Mouse (Mus musculus) lung, postnatal 0 days (tissue): ENCODE data around the gene Dcaf4. TPM values are rescaled to one million over a fixed set of nuclear protein-coding genes. Genes with fewer than 3 reads are reported as not detected.

Experiments used
- ATAC-seq: fragments of 200-750 bp; cut with Nextera tagmentation; 2 replicates; pipeline ENCODE4 v1.8.0; 2017; ENCODE audit warnings: moderate library complexity
- DNase-seq: peaks from one replicate; pipeline ENCODE4 v3.0.0-alpha.2; 2016; ENCODE audit warnings: low spot score
- H3K27ac ChIP-seq: fragments of 300-500 bp; sonication (generic); 2 replicates; pipeline ENCODE4 v1.5.1; 2014; ENCODE audit warnings: antibody characterized with exemption, mild to moderate bottlenecking, low read length, mixed read lengths
- H3K27me3 ChIP-seq: fragments of 300-500 bp; sonication (generic); replicated peaks from 2 replicates; pipeline ENCODE4 v1.6.1; 2014; ENCODE audit warnings: low read length, mixed read lengths; ENCODE audit not compliant: insufficient read depth
- H3K36me3 ChIP-seq: fragments of 300-500 bp; sonication (generic); 2 replicates; pipeline ENCODE4 v1.6.1; 2014; ENCODE audit warnings: low read length, mixed read lengths; ENCODE audit not compliant: insufficient read depth
- H3K4me1 ChIP-seq: fragments of 300-500 bp; sonication (generic); 2 replicates; pipeline ENCODE4 v1.6.1; 2014; ENCODE audit warnings: antibody characterized with exemption, low read depth, low read length, mixed read lengths; ENCODE audit not compliant: insufficient read depth
- H3K4me2 ChIP-seq: fragments of 300-500 bp; sonication (generic); replicated peaks from 2 replicates; pipeline ENCODE4 v1.6.1; 2014; ENCODE audit warnings: low read depth, mild to moderate bottlenecking, low read length, moderate library complexity, mixed read lengths
- H3K4me3 ChIP-seq: fragments of 300-500 bp; sonication (generic); 2 replicates; pipeline ENCODE4 v1.5.1; 2014; ENCODE audit warnings: low read depth, low read length
- H3K9ac ChIP-seq: fragments of 300-500 bp; sonication (generic); replicated peaks from 2 replicates; pipeline ENCODE4 v1.6.1; 2014; ENCODE audit warnings: low read depth, mild to moderate bottlenecking
- H3K9me3 ChIP-seq: fragments of 300-500 bp; sonication (generic); 2 replicates; pipeline ENCODE4 v1.6.1; 2016; ENCODE audit warnings: low read length, mixed read lengths
- CTCF ChIP-seq: IDR thresholded peaks from 2 replicates; pipeline ENCODE4 v1.5.1; 2016; ENCODE audit warnings: antibody characterized with exemption, mild to moderate bottlenecking
- EP300 ChIP-seq: IDR thresholded peaks from 2 replicates; pipeline ENCODE4 v1.6.1; 2016; ENCODE audit warnings: antibody characterized with exemption, mild to moderate bottlenecking, control low read depth
- WGBS: fragments of 180-500 bp; shearing (Covaris S2); extraction: QIAGEN DNeasy Blood & Tissue Kit; methylation state at CpG from one replicate; pipeline ENCODE4 v1.1.7; 2014; 5-methylcytosine and 5-hydroxymethylcytosine counted together
- polyA plus RNA-seq: library from polyadenylated mRNA; unstranded; fragments of >200 nt; fragmentation: Nextera tagmentation; extraction: Ambion mirVana; gene quantifications from 2 replicates; pipeline ENCODE4 v1.2.1, GENCODE M21; 2015

Dcaf4 gene
- polyA plus RNA-seq, 1 experiment from 2014 or later = 10.4 TPM

GRCm38 (mm10) chr12:83544791-83545190 lies 24.5 kb downstream of the Dcaf4 start:
- Histone ChIP-seq H3K4me2 (no peak overlapping the region), H3K36me3 (peaks cover 18% of the 10 kb centered on the region; the same call in 1 of the 2 replicates), H3K27ac (no peak overlapping the region), H3K9ac (no peak overlapping the region), H3K4me3 (no peak overlapping the region), H3K9me3 (no peaks in the 10 kb centered on the region), H3K4me1 (no peaks in the 10 kb centered on the region), H3K27me3 (no peaks in the 10 kb centered on the region)
- ATAC-seq (no peak), DNase-seq (no peak)
- TF ChIP-seq CTCF (no peak), EP300 (no peak)

GRCm38 (mm10) chr12:83551305-83551704 lies 31.0 kb downstream of the Dcaf4 start:
- Histone ChIP-seq H3K9me3 (no peaks in the 10 kb centered on the region), H3K27ac (no peak overlapping the region), H3K4me3 (no peak overlapping the region), H3K9ac (no peak overlapping the region), H3K36me3 (peaks cover 49% of the 10 kb centered on the region), H3K27me3 (no peaks in the 10 kb centered on the region), H3K4me1 (no peaks in the 10 kb centered on the region; the same call in 1 of the 2 replicates), H3K4me2 (no peak overlapping the region)
- DNase-seq (no peak), ATAC-seq (no peak)
- TF ChIP-seq EP300 = no peak
- 78% methylated on average over 16 of the region's 16 CpGs for WGBS

GRCm38 (mm10) chr12:83553816-83554215 lies 33.5 kb downstream of the Dcaf4 start:
- no peaks in the 10 kb centered on the region; the same call in 1 of the 2 replicates for H3K4me1 ChIP-seq
- peaks cover 48% of the 10 kb centered on the region for H3K36me3 ChIP-seq
- H3K4me2 ChIP-seq = no peak overlapping the region
- 71% methylated on average over 4 of the region's 4 CpGs for WGBS
- no peak overlapping the region for H3K27ac ChIP-seq
- ATAC-seq = no peak
- DNase-seq = no peak
- no peaks in the 10 kb centered on the region for H3K27me3 ChIP-seq
- no peak for TF ChIP-seq CTCF
- no peak for TF ChIP-seq EP300
- no peak overlapping the region for H3K9ac ChIP-seq
- no peak overlapping the region for H3K4me3 ChIP-seq
- H3K9me3 ChIP-seq = no peaks in the 10 kb centered on the region

- no peak for ATAC-seq
- no peaks in the 10 kb centered on the region for H3K27me3 ChIP-seq
- peaks cover 38% of the 10 kb centered on the region for H3K36me3 ChIP-seq
- TF ChIP-seq EP300 = no peak
- TF ChIP-seq CTCF = no peak
- H3K9ac ChIP-seq = no peak overlapping the region
- DNase-seq = no peak
- H3K4me2 ChIP-seq = no peak overlapping the region
- H3K4me1 ChIP-seq = no peaks in the 10 kb centered on the region; the same call in 1 of the 2 replicates
- whole genome bisulfite sequencing = 59% methylated on average over 9 of the region's 9 CpGs
- H3K27ac ChIP-seq = no peak overlapping the region
- no peaks in the 10 kb centered on the region for H3K9me3 ChIP-seq
- no peak overlapping the region for H3K4me3 ChIP-seq
Measured at GRCm38 (mm10) chr12:83555605-83556004, 35.3 kb downstream of the Dcaf4 start.

DNA sequence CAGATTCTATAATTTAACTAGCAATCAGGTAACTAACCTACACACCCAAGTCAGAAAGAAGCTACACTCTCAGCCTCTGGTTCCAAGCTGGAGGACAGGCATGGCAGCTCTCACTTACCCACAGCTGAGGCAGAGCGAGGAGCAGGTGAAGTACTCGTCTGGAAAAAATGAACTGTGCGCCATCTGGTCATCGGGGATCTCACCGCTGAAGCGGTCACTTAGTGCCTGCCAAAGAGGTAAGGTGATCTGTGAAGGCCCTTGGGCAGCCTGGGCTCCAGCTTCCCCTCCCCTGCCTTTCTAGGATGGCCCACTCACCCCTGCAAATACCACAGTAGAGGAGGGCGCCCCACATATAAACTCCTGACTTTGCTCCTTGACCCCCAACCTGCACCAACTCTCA lies 38.2 kb downstream of the Dcaf4 start:
- WGBS = 91% methylated on average over 7 of the region's 7 CpGs
- no peak overlapping the region for H3K9ac ChIP-seq
- H3K4me3 ChIP-seq = no peak overlapping the region
- ATAC-seq (no peak), DNase-seq (no peak)
- H3K4me1 ChIP-seq = no peaks in the 10 kb centered on the region; the same call in 1 of the 2 replicates
- H3K4me2 ChIP-seq = no peak overlapping the region
- no peaks in the 10 kb centered on the region for H3K27me3 ChIP-seq
- no peak for TF ChIP-seq CTCF
- TF ChIP-seq EP300 = no peak
- H3K27ac ChIP-seq = no peak overlapping the region
- H3K9me3 ChIP-seq = no peaks in the 10 kb centered on the region
- H3K36me3 ChIP-seq = peaks cover 26% of the 10 kb centered on the region

GRCm38 (mm10) chr12:83560189-83560588 lies 39.9 kb downstream of the Dcaf4 start:
- Histone ChIP-seq H3K27me3 (no peaks in the 10 kb centered on the region), H3K36me3 (peaks cover 30% of the 10 kb centered on the region), H3K4me3 (no peak overlapping the region), H3K27ac (no peak overlapping the region), H3K9me3 (no peaks in the 10 kb centered on the region), H3K4me1 (no peaks in the 10 kb centered on the region), H3K9ac (no peak overlapping the region), H3K4me2 (no peak overlapping the region)
- no peak for DNase-seq
- no peak for ATAC-seq
- TF ChIP-seq EP300 (no peak), CTCF (no peak)
- 77% methylated on average over 6 of the region's 6 CpGs for WGBS

DNA sequence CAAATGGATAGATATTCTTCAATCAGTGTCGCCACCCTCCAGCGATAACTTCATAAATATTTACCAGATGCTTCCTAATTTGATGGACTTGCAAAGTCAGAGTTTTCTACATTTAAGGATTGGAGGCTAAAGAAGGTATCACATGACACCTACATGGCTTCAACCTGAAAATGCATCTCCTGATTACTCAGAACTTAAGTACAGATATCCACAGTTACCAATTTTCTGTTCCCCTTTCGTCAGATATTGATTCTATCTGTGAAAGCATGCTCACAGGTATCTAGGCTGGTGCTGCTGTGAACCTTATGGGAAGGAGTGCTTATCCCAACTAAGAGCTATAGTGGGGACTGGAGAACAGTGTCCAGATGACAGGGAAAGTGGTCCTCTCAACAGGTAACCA lies 42.3 kb downstream of the Dcaf4 start:
- 83% methylated on average over 3 of the region's 3 CpGs for whole genome bisulfite sequencing
- no peaks in the 10 kb centered on the region for H3K27me3 ChIP-seq
- ATAC-seq = no peak
- no peak overlapping the region for H3K4me3 ChIP-seq
- TF ChIP-seq EP300 (no peak), CTCF (no peak)
- no peak overlapping the region for H3K9ac ChIP-seq
- no peak overlapping the region for H3K27ac ChIP-seq
- DNase-seq = no peak
- no peak overlapping the region for H3K4me2 ChIP-seq
- no peaks in the 10 kb centered on the region for H3K4me1 ChIP-seq
- no peaks in the 10 kb centered on the region for H3K9me3 ChIP-seq
- H3K36me3 ChIP-seq = peaks cover 34% of the 10 kb centered on the region; the same call in 1 of the 2 replicates
